Mouse (Mus musculus): Measurements from ENCODE around the gene Hnrnph1. TPM values are rescaled to one million over a fixed set of nuclear protein-coding genes. Genes with fewer than 3 reads are reported as not detected.
A peak's percentile ranks its signal among the peaks of the same experiment; 100 is the strongest.

Gene Hnrnph1
- total RNA-seq (2012; rRNA removed) (239 and 320 TPM in 2 replicates), total RNA-seq (2014; rRNA removed) (428 and 524 TPM in 2 replicates), polyA plus RNA-seq (2012; ENCODE audit: insufficient read length, low read depth) (829 and 841 TPM in 2 replicates)

DNA sequence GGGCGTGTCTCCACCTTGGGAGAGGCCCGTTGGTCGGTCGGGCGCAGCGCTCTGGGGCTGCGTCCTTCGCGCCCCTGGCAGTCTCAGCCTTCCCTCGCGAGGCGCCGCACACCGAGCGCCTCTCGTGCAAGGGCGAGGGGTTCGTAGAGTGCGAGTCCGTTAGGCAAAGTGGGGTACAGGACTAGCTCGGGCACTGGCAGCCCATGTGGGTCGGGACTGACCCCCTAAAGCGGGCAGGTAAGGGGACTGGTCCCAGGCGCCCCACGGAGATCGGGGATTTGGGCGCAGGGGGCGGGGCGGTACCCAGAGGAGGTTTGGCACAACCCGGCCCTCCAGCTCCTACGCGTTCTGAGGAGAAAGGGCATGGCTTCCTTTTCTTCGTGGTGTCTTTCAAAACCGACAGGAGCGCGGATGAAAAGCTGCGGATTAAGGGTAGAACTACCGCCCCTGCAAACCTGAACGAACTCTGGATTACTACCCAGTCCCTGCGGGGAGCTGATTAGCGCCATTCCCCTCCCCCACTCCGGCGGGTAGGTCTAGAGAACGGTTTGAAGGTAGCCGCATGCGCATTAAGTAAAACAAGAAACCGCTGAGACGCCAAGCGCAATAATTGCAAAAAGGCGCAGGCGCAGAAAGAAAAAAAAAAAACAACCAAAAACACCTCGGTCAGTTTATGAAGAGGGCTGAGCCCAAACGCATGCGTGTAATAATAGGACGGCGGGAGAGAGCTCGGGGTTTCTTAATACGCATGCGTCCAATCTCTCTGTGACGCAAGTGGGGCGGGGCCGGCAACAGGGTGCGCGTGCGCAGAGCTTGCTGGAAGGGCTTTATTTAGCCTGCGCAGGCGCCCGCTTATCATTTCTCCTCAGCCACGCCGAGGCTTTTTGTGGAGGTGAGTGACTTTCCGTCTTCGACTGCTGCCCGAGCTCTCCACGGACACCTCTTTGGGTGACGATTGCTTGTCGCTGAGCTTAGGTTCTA, at the start of gene Hnrnph1:
TSS of gene Hnrnph1 (plus strand) at position 80 of the 981 bp plus-strand sequence.
- Histone ChIP-seq H3K27me3 (replicated peaks) (peaks cover 11% of the 10 kb centered on the region), H3K36me3 (replicated peaks in 1 of 2; ENCODE audit: control insufficient read depth in 1 of 2, insufficient read depth in 1 of 2, low read length in 1 of 2) (peaks cover 11 to 31% of the 10 kb centered on the region in 2 experiments), H3K4me3 (replicated peaks in 1 of 3; ENCODE audit: low read depth in 2 of 3, low read length in 2 of 3, poor library complexity in 1 of 3) (peak within 1 kb of the TSS; percentile 66 to 96 (median 91)), H3K9ac (ENCODE audit: insufficient read depth, low read depth) (peak within 1 kb of the TSS; percentile 97), H3K27ac (ENCODE audit: insufficient read depth, low read depth) (peak within 1 kb of the TSS; percentile 94), H3K79me2 (replicated peaks; ENCODE audit: control insufficient read depth, extremely low read depth, insufficient read depth, poor library complexity, severe bottlenecking) (peaks cover 29% of the 10 kb centered on the region), H3K4me1 (ENCODE audit: control insufficient read depth in 1 of 2, insufficient read depth in 2 of 2) (peaks cover 3 to 30% of the 10 kb centered on the region in 2 experiments; a peak in 3 of 4 replicates), H3K9me3 (replicated peaks; ENCODE audit: low read length) (no peaks in the 10 kb centered on the region), H3K4me2 (ENCODE audit: insufficient read depth, low read depth, poor library complexity, severe bottlenecking) (peak within 1 kb of the TSS; percentile 94)
- dilution Hi-C loops (cut with MboI; ENCODE audit: extremely low pct_ligation_motif_present, extremely low pct_unique_long_range_greater_than_20kb, low sequenced_read_pairs), result no loop called here
- TF ChIP-seq TBP (conservative IDR thresholded peaks at IDR 0.05; ENCODE audit: low read depth, low read length) (peak; percentile 98), SMC3 (IDR thresholded peaks at IDR 0.05; ENCODE audit: low read depth, low read length) (no peak), RCOR1 (conservative IDR thresholded peaks at IDR 0.05; ENCODE audit: low read depth, low read length) (no peak), POLR2A (IDR thresholded peaks at IDR 0.05; ENCODE audit: low read depth, low read length) (peak; percentile 100)
- in situ Hi-C loops (cut with MboI; ENCODE audit: low pct_ligation_motif_present, low pct_unique_long_range_greater_than_20kb, low sequenced_read_pairs), result no loop called here
- peak; percentile 100 for DNase-seq (ENCODE audit: extremely low read depth)

DNA sequence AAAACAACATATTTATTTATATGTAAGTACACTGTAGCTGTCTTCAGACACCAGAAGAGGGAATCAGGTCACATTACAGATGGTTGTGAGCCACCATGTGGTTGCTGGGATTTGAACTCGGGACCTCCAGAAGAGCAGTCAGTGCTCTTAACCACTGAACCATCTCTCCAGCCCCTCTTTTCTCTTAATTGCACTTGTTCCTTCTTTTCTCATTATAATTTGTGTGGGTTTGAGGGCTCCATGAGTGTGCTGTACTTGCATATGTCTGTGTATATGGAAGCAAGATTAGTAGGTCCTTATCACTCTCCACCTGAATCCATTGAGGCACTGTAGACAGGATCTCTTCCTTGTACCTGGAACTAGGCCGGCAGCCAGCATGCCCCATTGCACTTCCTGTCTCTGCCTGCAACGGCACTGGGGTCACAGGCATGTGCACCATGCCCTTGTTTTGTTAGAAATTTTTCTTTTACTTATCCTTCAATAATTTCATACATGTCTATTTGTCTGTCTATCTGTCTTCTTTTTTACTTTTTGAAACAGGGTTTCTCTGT, 48.6 kb upstream of the Hnrnph1 start:
- dilution Hi-C loops (cut with MboI; ENCODE audit: extremely low pct_ligation_motif_present, extremely low pct_unique_long_range_greater_than_20kb, low sequenced_read_pairs) (no loop called here), in situ Hi-C loops (cut with MboI; ENCODE audit: low pct_ligation_motif_present, low pct_unique_long_range_greater_than_20kb, low sequenced_read_pairs) (loop anchor here (5.0 kb wide), 1 partner anchor 34 kb away; no protein-coding TSS in a partner anchor)
- peaks cover 3 to 28% of the 10 kb centered on the region in 2 experiments for H3K36me3 ChIP-seq (replicated peaks in 1 of 2; ENCODE audit: control insufficient read depth in 1 of 2, insufficient read depth in 1 of 2, low read length in 1 of 2)
- H3K27me3 ChIP-seq (replicated peaks), result no peaks in the 10 kb centered on the region
- H3K27ac ChIP-seq (ENCODE audit: insufficient read depth, low read depth), result no peak overlapping the region
- no peak overlapping the region for H3K4me3 ChIP-seq (replicated peaks in 1 of 3; ENCODE audit: low read depth in 2 of 3, low read length in 2 of 3, poor library complexity in 1 of 3)
- H3K4me1 ChIP-seq (ENCODE audit: control insufficient read depth in 1 of 2, insufficient read depth in 2 of 2), result peaks cover 0 to 22% of the 10 kb centered on the region in 2 experiments; a peak in 2 of 4 replicates
- H3K9me3 ChIP-seq (replicated peaks; ENCODE audit: low read length), result no peaks in the 10 kb centered on the region
- DNase-seq (ENCODE audit: extremely low read depth), result no peak
- peaks cover 30% of the 10 kb centered on the region for H3K79me2 ChIP-seq (replicated peaks; ENCODE audit: control insufficient read depth, extremely low read depth, insufficient read depth, poor library complexity, severe bottlenecking)
- TF ChIP-seq JUN (IDR thresholded peaks at IDR 0.05; ENCODE audit: insufficient read depth, low read depth, low read length) (no peak), KAT2A (IDR thresholded peaks at IDR 0.05; ENCODE audit: insufficient replicate concordance, low read length) (no peak), ETS1 (conservative IDR thresholded peaks at IDR 0.05; ENCODE audit: low read depth, low read length) (no peak), MAX (IDR thresholded peaks at IDR 0.05; ENCODE audit: low read length) (no peak), USF2 (conservative IDR thresholded peaks at IDR 0.05; ENCODE audit: low read depth, low read length) (no peak), ELF1 (IDR thresholded peaks at IDR 0.05; ENCODE audit: low read depth, low read length) (no peak)
- no peak overlapping the region for H3K4me2 ChIP-seq (ENCODE audit: insufficient read depth, low read depth, poor library complexity, severe bottlenecking)
- H3K9ac ChIP-seq (ENCODE audit: insufficient read depth, low read depth), result no peak overlapping the region

Data from CH12.LX (cell line).